Mouse (Mus musculus): ENCODE measurements around the gene Comtd1. TPM values are rescaled to one million over a fixed set of nuclear protein-coding genes. Genes with fewer than 3 reads are reported as not detected.

Comtd1 gene
- polyA plus RNA-seq (2012), result 86.5 and 98.7 TPM in 2 replicates

GRCm38 (mm10) chr14:21848166-21849154 is at the start of gene Comtd1:
TSS of gene Comtd1 (minus strand) at chr14:21848977.
- TF ChIP-seq GATA1 (IDR thresholded peaks at IDR 0.05; ENCODE audit: low read length), result no peak

- no peak for TF ChIP-seq GATA1 (IDR thresholded peaks at IDR 0.05; ENCODE audit: low read length)
These were observed 43.5 kb upstream of the Comtd1 start for GRCm38 (mm10) chr14:21892341-21892659.

- TF ChIP-seq GATA1 (IDR thresholded peaks at IDR 0.05; ENCODE audit: low read length), result no peak
These were observed 43.0 kb upstream of the Comtd1 start for GRCm38 (mm10) chr14:21891581-21892340.

- TF ChIP-seq GATA1 (IDR thresholded peaks at IDR 0.05; ENCODE audit: low read length), result no peak
These were observed 41.7 kb upstream of the Comtd1 start for GRCm38 (mm10) chr14:21890430-21890829.

GRCm38 (mm10) chr14:21866816-21867215 is 18.0 kb upstream of the Comtd1 start:
- no peak for TF ChIP-seq GATA1 (IDR thresholded peaks at IDR 0.05; ENCODE audit: low read length)

- no peak for TF ChIP-seq GATA1 (IDR thresholded peaks at IDR 0.05; ENCODE audit: low read length)
These were observed 17.5 kb upstream of the Comtd1 start for GRCm38 (mm10) chr14:21866291-21866690.

GRCm38 (mm10) chr14:21856886-21857285 is 8.1 kb upstream of the Comtd1 start:
- TF ChIP-seq GATA1 (IDR thresholded peaks at IDR 0.05; ENCODE audit: low read length), result no peak

GRCm38 (mm10) chr14:21855961-21856360 is 7.2 kb upstream of the Comtd1 start:
- TF ChIP-seq GATA1 (IDR thresholded peaks at IDR 0.05; ENCODE audit: low read length), result no peak

GRCm38 (mm10) chr14:21854271-21854670 is 5.5 kb upstream of the Comtd1 start:
- TF ChIP-seq GATA1 (IDR thresholded peaks at IDR 0.05; ENCODE audit: low read length), result no peak

GRCm38 (mm10) chr14:21853456-21854109 is 4.8 kb upstream of the Comtd1 start:
- TF ChIP-seq GATA1 (IDR thresholded peaks at IDR 0.05; ENCODE audit: low read length), result no peak

- no peak for TF ChIP-seq GATA1 (IDR thresholded peaks at IDR 0.05; ENCODE audit: low read length)
These were observed 3.4 kb upstream of the Comtd1 start for GRCm38 (mm10) chr14:21851996-21852791.

GRCm38 (mm10) chr14:21850419-21851127 is 1.8 kb upstream of the Comtd1 start:
- TF ChIP-seq GATA1 (IDR thresholded peaks at IDR 0.05; ENCODE audit: low read length), result no peak

GRCm38 (mm10) chr14:21849524-21850418 is 994 bp upstream of the Comtd1 start:
- TF ChIP-seq GATA1 (IDR thresholded peaks at IDR 0.05; ENCODE audit: low read length), result no peak

Data from G1E-ER4 (cell line).